Mouse (Mus musculus) adrenal gland, adult 2 months (tissue): Measurements from ENCODE around the gene Syngr3. TPM values are rescaled to one million over a fixed set of nuclear protein-coding genes. Genes with fewer than 3 reads are reported as not detected.
A peak's percentile ranks its signal among the peaks of the same experiment; 100 is the strongest.
"Not testable (repeated sequence)": the region's sequence is repeated elsewhere in the genome, so short reads cannot be mapped to it uniquely, and the experiment has no call there.

Experiments used
- DNase-seq: peaks from one replicate; pipeline ENCODE4 v3.0.0; 2021
- long read RNA-seq: library from polyadenylated mRNA; stranded (forward); transcript quantifications from one replicate; pipeline ENCODE4 v2.0.0, GENCODE M21; 2021
- polyA plus RNA-seq: library from polyadenylated mRNA; depleted of rRNA; stranded (reverse); fragments of >200 nt; gene quantifications from 2 replicates; pipeline ENCODE4 v1.2.3, GENCODE M21; 2012; rRNA removed
- total RNA-seq, 2 experiments: library from RNA; stranded (reverse); gene quantifications; 2 replicates each; pipeline ENCODE4 v1.2.3; 2021

The Syngr3 gene
- total RNA-seq (1 to 10 TPM; 2.0 to 2.4 TPM), polyA plus RNA-seq (2.1 and 5.3 TPM in 2 replicates)
- long read RNA-seq, partial matches to known transcripts: 0 of 4 reads
- long read RNA-seq, other reads (novel, unspliced or antisense): 0 of 4 reads

DNA sequence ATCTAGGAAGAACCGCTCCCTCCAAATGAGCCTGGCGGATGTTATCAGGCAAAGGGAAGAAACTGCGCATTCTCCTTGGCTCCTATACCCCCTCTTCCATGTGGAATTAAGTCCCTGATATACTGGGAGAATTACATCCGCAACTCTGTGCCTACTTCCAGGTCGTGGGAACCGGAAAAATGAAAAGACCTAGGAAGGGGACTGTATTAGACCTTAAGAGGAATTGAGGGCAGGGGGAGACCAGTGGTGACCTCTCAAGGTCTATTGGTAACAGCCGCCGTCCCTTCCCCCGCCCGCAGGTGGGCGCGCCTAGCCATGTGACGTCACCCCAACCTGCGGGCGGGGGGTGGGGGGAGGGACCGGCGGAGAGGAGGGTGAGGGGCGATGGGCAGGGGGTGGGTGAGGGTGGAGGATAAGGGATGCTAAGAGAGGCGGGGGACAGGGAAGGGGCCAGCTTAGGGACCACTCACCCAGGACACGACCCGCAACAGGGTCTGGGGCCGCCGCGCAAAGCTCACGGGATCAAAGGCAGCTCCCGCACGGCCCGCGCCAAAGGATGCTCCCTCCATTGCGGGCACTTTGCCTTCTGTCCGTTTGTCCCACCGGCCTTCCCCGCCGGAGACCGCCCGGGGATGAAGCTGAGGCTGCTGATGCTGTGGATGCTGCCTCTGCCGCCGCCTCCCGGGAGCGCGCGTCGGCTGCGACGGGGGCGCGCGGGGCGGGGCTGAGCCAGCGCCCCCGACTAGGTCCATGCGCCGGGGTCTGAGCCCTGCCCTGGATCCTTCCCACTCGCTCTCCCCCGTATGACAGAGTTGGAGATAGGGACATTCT lies at the start of gene Syngr3:
Gene Syngr3, minus strand, starts transcription at position 705 of the 831 bp plus-strand sequence.
- no peak for DNase-seq

DNA sequence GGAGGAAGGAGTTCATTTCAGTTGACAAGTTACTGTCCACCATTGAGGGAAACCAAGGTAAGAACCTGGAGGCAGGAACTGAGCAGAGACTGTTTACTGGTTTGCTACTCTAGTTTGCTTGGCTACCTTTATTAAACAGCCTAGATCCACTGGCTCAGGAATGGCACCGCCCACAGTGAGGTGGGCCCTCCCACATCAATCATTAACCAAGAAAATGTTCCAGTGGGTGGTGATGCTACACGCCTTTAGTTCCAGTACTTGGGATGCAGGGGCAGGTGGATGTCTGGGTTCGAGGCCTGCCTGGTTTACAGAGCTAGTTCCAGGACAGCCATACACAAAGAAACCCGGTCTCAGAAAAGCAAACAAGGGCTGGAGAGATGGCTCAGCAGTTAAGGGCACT lies 48.5 kb upstream of the Syngr3 start:
- no peak for DNase-seq

- peak; percentile 40 for DNase-seq
Observed at GRCm38 (mm10) chr17:24737135-24737810, 47.5 kb upstream of the Syngr3 start.

DNA sequence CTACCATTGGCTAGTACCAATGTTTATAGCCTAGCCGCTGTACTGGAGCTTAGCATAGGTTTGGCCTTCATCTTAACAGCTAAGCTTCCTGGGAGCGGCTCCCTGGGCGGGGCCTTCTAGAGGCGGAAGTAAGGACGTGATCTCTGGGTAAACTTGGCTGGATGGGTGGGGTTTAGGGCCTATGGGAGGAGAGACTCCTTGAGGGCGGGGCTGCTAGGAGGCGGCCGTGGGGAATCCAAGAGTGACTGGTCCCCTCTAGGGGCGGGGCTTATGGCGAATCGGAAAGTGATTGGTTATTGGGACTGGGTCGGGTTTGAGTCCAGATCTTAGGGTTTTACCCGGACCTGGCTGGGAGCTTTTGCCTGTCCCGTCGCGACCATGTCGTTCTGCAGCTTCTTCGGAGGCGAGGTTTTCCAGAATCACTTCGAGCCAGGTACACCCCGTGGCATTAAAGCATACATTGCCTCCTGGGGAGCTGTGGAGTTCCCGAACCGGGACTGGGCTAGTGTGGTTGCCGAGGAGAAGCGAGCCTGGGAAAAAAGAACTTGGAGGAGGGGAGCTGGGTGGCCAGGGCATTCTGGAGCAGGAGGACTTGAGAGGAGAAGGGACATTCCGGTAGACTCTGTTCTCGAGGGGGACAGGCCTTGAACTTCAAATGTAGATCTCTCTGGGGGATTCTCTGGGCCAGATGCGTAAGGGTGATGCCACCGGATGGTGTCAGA lies 46.7 kb upstream of the Syngr3 start, which contains the start of gene Msrb1:
Gene Msrb1, plus strand, starts transcription at position 313 of the 722 bp plus-strand sequence.
- peak; percentile 98 for DNase-seq

- DNase-seq: no peak
Observed at GRCm38 (mm10) chr17:24735446-24735845, 45.7 kb upstream of the Syngr3 start.

DNA sequence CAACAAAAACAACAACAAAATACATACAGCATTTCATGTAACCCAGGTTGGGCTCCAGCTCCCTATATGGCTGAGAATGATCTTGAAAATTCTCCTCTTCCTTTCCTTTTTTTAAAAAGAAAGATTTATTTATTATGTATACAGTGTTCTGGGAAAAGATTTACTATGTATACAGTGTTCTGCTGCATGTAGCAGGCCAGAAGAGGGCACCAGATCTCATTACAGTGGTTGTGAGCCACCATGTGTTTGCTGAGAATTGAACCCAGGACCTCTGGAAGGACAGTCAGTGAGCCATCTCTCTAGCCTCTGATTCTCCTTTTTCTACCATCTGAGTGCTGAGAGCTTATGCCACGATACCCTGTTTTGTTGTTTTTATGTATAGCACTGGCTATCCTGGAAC lies 44.8 kb upstream of the Syngr3 start:
- no peak for DNase-seq

GRCm38 (mm10) chr17:24733434-24734050 lies 43.8 kb upstream of the Syngr3 start:
- no peak for DNase-seq

DNA sequence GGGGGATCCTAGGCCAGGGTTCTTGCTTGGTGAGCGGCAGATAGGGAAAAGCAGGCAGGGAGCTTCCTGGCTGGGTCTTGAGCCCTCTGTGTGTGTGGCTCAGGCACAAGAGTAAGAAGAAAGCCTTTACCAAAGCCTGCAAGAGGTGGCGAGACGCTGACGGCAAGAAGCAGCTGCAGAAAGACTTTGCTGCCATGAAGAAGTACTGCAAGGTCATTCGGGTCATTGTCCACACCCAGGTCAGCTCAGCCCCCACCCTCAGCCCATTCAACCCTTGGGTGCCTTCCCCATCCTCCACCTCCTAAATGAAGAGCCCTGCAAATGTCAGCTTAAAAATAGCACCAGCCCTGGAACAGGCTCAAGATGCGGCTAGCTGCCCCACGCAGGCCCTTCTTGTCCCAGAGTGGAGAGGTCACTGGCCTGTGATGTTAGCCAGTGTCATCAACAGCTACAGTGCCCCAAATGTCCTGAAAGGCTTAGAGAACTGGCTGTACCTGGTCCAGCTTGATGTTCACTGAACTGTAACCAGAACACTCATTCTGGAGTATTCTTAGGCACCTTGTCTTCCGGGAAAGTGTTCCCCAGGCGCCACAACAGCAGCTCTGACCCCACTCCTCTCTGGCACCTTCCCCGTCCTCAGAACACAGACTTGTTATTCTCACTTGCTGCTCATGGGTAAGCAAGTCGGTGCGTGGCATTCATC lies 42.6 kb upstream of the Syngr3 start:
- no peak for DNase-seq

DNA sequence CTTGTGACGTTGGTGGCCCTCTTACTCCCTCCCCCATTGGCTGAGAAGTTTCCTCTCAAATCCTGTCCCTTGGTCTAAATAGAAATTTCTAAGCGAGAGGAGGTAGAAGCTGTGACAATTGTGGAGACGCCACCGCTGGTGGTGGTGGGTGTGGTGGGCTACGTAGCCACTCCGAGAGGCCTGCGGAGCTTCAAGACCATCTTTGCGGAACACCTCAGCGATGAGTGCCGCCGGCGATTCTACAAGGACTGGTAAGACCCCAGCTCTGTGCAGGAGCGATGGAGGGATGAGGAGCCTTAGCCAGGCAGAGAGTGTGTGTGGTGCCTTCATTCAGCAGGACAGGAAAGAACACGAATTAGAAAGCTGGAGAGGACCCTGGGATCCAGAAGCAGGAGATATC lies 41.0 kb upstream of the Syngr3 start:
- DNase-seq: no peak

GRCm38 (mm10) chr17:24729067-24729466 lies 39.3 kb upstream of the Syngr3 start:
- DNase-seq: no peak

- DNase-seq: no peak
Observed at GRCm38 (mm10) chr17:24728184-24728583, 38.4 kb upstream of the Syngr3 start.

GRCm38 (mm10) chr17:24727618-24728017 lies 37.9 kb upstream of the Syngr3 start, which contains the start of gene Rpl3l:
Gene Rpl3l, plus strand, starts transcription at chr17:24727820.
- no peak for DNase-seq

- DNase-seq: no peak
Observed at GRCm38 (mm10) chr17:24725637-24726390, 36.1 kb upstream of the Syngr3 start.

DNA sequence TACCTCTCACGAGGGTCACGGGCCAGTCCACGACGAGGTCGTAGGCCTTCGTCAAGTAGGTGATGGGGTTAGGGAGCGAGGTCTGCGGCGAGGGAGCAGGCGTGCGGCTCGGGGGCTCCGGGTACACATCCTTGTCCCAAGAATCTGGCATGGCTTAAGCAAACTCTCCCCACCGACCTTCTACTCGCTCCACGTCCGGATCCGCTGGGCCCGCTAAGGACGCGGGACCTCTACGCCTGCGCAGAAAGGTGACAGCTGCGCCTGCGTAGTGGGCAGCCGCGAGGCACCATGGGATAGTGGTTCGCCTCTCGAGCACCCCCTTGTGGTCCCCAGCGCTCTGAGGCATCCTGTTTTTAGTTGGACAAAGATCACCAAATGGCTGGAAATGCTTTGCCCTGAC lies 34.4 kb upstream of the Syngr3 start, which contains the start of gene Ndufb10:
Gene Ndufb10, minus strand, starts transcription at position 295 of the 400 bp plus-strand sequence.
- DNase-seq: peak; percentile 95

DNA sequence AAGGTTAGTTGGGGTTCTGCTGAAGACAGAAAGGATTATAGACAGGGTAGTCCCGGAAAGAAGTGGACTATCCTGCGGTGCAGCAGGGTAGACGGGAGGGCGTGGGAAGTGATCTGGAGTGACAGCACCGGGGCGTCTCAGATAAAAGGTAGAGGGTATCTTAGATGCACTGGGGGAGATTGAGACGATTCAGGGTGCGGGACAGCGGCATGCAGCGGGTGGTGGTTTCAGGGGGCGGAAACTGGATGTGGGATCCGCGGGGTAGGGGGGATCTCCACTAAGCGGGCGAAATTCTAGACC lies 34.1 kb upstream of the Syngr3 start:
- DNase-seq: no peak

- no peak for DNase-seq
Observed at GRCm38 (mm10) chr17:24723122-24723880, 33.5 kb upstream of the Syngr3 start.

- no peak for DNase-seq
Observed at GRCm38 (mm10) chr17:24722220-24722924, 32.6 kb upstream of the Syngr3 start.

DNA sequence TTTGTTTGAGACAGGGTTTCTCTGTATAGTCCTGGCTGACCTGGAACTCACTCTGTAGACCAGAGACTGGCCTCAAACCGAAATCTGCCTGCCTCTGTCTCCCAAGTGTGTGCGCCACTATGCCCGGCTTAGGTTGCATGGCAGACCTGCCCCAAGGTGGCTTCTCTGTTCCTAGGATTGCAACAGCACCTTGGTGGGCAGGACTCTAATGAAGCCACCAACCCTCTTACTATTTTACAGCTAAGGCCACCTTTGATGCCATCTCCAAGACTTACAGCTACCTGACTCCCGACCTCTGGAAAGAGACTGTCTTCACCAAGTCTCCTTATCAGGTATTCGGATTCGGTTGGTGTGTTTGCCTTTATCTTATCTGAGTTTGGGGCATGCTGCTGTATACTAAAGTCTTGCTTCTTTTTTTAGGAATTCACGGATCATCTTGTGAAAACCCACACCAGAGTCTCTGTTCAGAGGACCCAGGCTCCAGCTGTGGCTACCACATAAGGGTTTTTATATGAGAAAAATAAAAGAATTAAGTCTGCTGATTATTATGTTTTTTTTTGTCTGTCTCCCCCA lies 31.7 kb upstream of the Syngr3 start:
- not testable (repeated sequence) for DNase-seq

DNA sequence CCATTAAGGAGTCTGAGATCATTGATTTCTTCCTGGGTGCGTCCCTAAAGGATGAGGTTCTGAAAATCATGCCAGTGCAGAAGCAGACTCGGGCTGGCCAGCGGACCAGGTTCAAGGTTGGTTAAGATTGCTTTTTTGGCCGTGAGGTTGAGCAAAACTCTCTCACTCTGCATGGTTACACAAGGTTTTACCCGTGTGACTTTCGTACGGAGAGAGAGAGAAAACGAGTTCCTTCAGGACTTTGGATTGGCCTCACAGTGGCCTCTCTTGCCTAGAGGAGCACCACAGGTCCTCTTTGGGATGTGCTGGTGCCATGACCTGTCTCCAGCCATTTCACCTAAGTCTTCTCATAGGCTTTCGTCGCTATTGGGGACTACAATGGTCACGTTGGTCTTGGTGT lies 30.9 kb upstream of the Syngr3 start:
- DNase-seq: not testable (repeated sequence)
